Mouse (Mus musculus): ENCODE measurements around the gene Lipo3.
"Not testable (repeated sequence)": the region's sequence is repeated elsewhere in the genome, so short reads cannot be mapped to it uniquely, and the experiment has no call there.

DNA sequence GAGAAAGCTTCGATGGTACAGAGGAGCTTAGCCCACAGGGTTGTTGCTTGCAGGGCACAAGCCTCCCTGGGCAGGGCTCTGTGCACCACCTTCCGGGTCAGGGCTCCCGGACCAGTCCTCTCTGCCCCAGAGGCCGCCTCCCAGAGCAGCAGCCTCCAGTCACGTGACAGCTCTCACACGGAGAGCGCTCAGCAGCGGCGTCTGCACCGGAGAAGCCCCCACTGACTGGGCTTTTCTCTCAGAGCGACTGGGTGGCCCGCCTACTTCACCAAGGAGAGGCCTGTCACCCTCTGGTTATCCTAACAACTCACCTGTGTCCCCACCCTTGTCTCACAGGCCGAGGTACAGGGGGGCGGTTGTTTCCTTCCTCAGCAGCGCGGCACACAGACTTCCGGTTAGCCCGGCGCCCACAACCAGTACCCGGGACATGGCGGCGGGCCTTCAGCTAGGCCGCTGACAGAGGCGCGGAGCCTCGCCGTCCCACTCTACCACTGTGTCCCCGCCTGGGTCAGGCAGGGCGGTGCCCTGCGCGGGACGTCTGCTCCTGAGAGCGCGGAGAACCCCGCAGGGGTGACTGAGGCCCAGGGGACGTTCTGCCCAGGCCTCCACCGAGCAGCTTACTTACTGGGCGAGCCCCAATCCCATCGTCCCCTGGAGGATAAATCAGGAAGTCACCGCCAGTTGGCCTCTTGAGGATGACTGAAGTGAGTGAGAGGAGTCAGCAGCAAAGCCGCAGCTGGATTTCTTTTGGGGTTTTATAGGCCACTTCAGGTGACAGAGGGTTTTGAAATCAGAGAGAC is at the start of gene Lipo3:
- TF ChIP-seq GATA1, TAL1 (IDR thresholded peaks at IDR 0.05; ENCODE audit: low read length): not testable (repeated sequence)

All from erythroblast, embryonic 14.5 days (primary cell).